In genomic region chr7:12874301-12874700, GRCm38 (mm10) we compare ENCODE assay signal across 10 mouse cellular contexts. TPM values are rescaled to one million over a fixed set of nuclear protein-coding genes. Genes with fewer than 3 reads are reported as not detected.
A peak's percentile ranks its signal among the peaks of the same experiment; 100 is the strongest.
DNase-seq lines count a peak whose midpoint lies in the region; ATAC-seq lines count a peak whose summit lies in the region.
"Had no signal": no experiment of that assay in that cellular context is flagged by ENCODE, and none has a peak within 500 bp of the region (broad histone marks: within the 10 kb centered on the region; RNA-seq: fewer than 3 reads in every experiment).

No protein-coding gene starts in this region.

- no peaks in the 10 kb centered on the region for H3K27me3 ChIP-seq in hindbrain, embryonic 14.5 days (ENCODE audit: control insufficient read depth, insufficient read depth, low read length)
- 0 out of 2 replicates have a peak, but pooled peaks cover 6% of the 10 kb centered on the region for H3K27me3 ChIP-seq in hindbrain, embryonic 13.5 days
- H3K27me3 ChIP-seq in embryonic facial prominence, embryonic 14.5 days (replicated peaks; ENCODE audit: control insufficient read depth, insufficient read depth, low read length): no peaks in the 10 kb centered on the region
- H3K27me3 ChIP-seq: megakaryocyte, embryonic 14.5 days had no signal

- H3K36me3 ChIP-seq in hindbrain, embryonic 14.5 days (replicated peaks; ENCODE audit: control insufficient read depth, insufficient read depth): no peaks in the 10 kb centered on the region
- H3K36me3 ChIP-seq in hindbrain, embryonic 13.5 days: no peaks in the 10 kb centered on the region
- no peaks in the 10 kb centered on the region for H3K36me3 ChIP-seq in embryonic facial prominence, embryonic 14.5 days (ENCODE audit: control insufficient read depth, insufficient read depth, low read length)

- H3K9ac ChIP-seq in hindbrain, embryonic 14.5 days: no peak overlapping the region
- H3K9ac ChIP-seq in hindbrain, embryonic 13.5 days: no peak overlapping the region
- no peak overlapping the region for H3K9ac ChIP-seq in embryonic facial prominence, embryonic 14.5 days (ENCODE audit: low read depth, low read length)

- H3K4me2 ChIP-seq in hindbrain, embryonic 14.5 days (replicated peaks): no peak overlapping the region
- no peak overlapping the region for H3K4me2 ChIP-seq in hindbrain, embryonic 13.5 days
- no peak overlapping the region for H3K4me2 ChIP-seq in embryonic facial prominence, embryonic 14.5 days (ENCODE audit: low read depth, low read length)

- no peak overlapping the region for H3K27ac ChIP-seq in hindbrain, embryonic 14.5 days
- no peak overlapping the region for H3K27ac ChIP-seq in hindbrain, embryonic 13.5 days
- no peak overlapping the region for H3K27ac ChIP-seq in embryonic facial prominence, embryonic 14.5 days (replicated peaks; ENCODE audit: low read depth, low read length)

- WGBS in hindbrain, embryonic 14.5 days: 26% methylated on average over 3 of the region's 3 CpGs
- WGBS in hindbrain, embryonic 13.5 days: 28% methylated on average over 3 of the region's 3 CpGs
- 22% methylated on average over 3 of the region's 3 CpGs for WGBS in embryonic facial prominence, embryonic 14.5 days

- H3K9me3 ChIP-seq in hindbrain, embryonic 14.5 days (ENCODE audit: control insufficient read depth, low read length): peaks cover 14% of the 10 kb centered on the region; the same call in 1 of the 2 replicates
- H3K9me3 ChIP-seq in hindbrain, embryonic 13.5 days: peaks cover 11% of the 10 kb centered on the region
- H3K9me3 ChIP-seq in embryonic facial prominence, embryonic 14.5 days (ENCODE audit: control insufficient read depth, low read length): peaks cover 2% of the 10 kb centered on the region; the same call in 1 of the 2 replicates

- ATAC-seq in hindbrain, embryonic 14.5 days (ENCODE audit: low FRiP score): no peak
- ATAC-seq in hindbrain, embryonic 13.5 days (ENCODE audit: low FRiP score): no peak
- ATAC-seq in CD4-positive, CD25-positive, alpha-beta regulatory T cell, adult 4 months: peak; percentile 64
- no peak for ATAC-seq in embryonic facial prominence, embryonic 14.5 days (ENCODE audit: low read depth)
- ATAC-seq in frontal cortex, adult (ENCODE audit: low TSS enrichment): no peak

- DNase-seq in hindbrain, embryonic 14.5 days (ENCODE audit: low spot score): peak; percentile 47
- DNase-seq in 3T3-L1 (ENCODE audit: low read depth, low spot score): peak; percentile 63
- DNase-seq in embryonic facial prominence, embryonic 14.5 days (ENCODE audit: low spot score): peak; percentile 53
- no peak for DNase-seq in right cerebral cortex, postnatal 14 days
- no peak for DNase-seq in neural tube, embryonic 10.5 days (ENCODE audit: extremely low spot score, low spot score)
- DNase-seq: cerebellum, adult 11-12 months had no signal

- H3K4me3 ChIP-seq in hindbrain, embryonic 14.5 days (replicated peaks; ENCODE audit: low read length): no peak overlapping the region
- H3K4me3 ChIP-seq in hindbrain, embryonic 13.5 days: no peak overlapping the region
- H3K4me3 ChIP-seq in embryonic facial prominence, embryonic 14.5 days (ENCODE audit: low read depth, low read length): no peak overlapping the region
- H3K4me3 ChIP-seq: megakaryocyte, embryonic 14.5 days had no signal

- H3K4me1 ChIP-seq in hindbrain, embryonic 14.5 days (replicated peaks; ENCODE audit: control insufficient read depth, insufficient read depth, low read length): no peaks in the 10 kb centered on the region
- H3K4me1 ChIP-seq in hindbrain, embryonic 13.5 days (replicated peaks): no peaks in the 10 kb centered on the region
- H3K4me1 ChIP-seq in embryonic facial prominence, embryonic 14.5 days (ENCODE audit: control insufficient read depth, insufficient read depth, low read length): no peaks in the 10 kb centered on the region
- H3K4me1 ChIP-seq: megakaryocyte, embryonic 14.5 days had no signal

RNA-seq across cellular contexts. Expression of gene Zfp128, which starts 6.7 kb away (rescaled TPM):
- polyA plus RNA-seq in hindbrain, embryonic 14.5 days (2014; fragmentation: Nextera tagmentation; extraction: Ambion mirVana): 7.8 and 9.1 TPM in 2 replicates
- 7.0 and 7.3 TPM in 2 replicates for polyA plus RNA-seq in hindbrain, embryonic 13.5 days (2015; fragmentation: Nextera tagmentation; extraction: Ambion mirVana)
- polyA plus RNA-seq in CD4-positive, CD25-positive, alpha-beta regulatory T cell, adult 4 months (2017; shearing (Covaris generic)): 1 to 10 TPM; 1.0 to 1.7 TPM
- 4.9 and 5.3 TPM in 2 replicates for polyA plus RNA-seq in embryonic facial prominence, embryonic 14.5 days (2014; fragmentation: Nextera tagmentation; extraction: Ambion mirVana)

RNA-seq across cellular contexts. Expression of gene Zscan22, which starts 23.3 kb away (rescaled TPM):
- polyA plus RNA-seq in hindbrain, embryonic 14.5 days (2014; fragmentation: Nextera tagmentation; extraction: Ambion mirVana): 10.5 and 13.0 TPM in 2 replicates
- 10.6 and 10.9 TPM in 2 replicates for polyA plus RNA-seq in hindbrain, embryonic 13.5 days (2015; fragmentation: Nextera tagmentation; extraction: Ambion mirVana)
- 10 to 100 TPM in 1 of 2 experiments, 1 to 10 TPM in 1; 8.2 to 15.0 TPM for polyA plus RNA-seq in CD4-positive, CD25-positive, alpha-beta regulatory T cell, adult 4 months (2017; shearing (Covaris generic))
- polyA plus RNA-seq in embryonic facial prominence, embryonic 14.5 days (2014; fragmentation: Nextera tagmentation; extraction: Ambion mirVana): 15.1 and 16.6 TPM in 2 replicates

RNA-seq across cellular contexts. Expression of gene Zfp110, which starts 39.7 kb away (rescaled TPM):
- 26.9 and 27.7 TPM in 2 replicates for polyA plus RNA-seq in hindbrain, embryonic 14.5 days (2014; fragmentation: Nextera tagmentation; extraction: Ambion mirVana)
- 28.9 and 33.3 TPM in 2 replicates for polyA plus RNA-seq in hindbrain, embryonic 13.5 days (2015; fragmentation: Nextera tagmentation; extraction: Ambion mirVana)
- 100 to 1,000 TPM in 1 of 2 experiments, 10 to 100 TPM in 1; 91.9 to 118 TPM for polyA plus RNA-seq in CD4-positive, CD25-positive, alpha-beta regulatory T cell, adult 4 months (2017; shearing (Covaris generic))
- polyA plus RNA-seq in embryonic facial prominence, embryonic 14.5 days (2014; fragmentation: Nextera tagmentation; extraction: Ambion mirVana): 34.2 and 38.0 TPM in 2 replicates

RNA-seq across cellular contexts. Expression of gene Rps5, which starts 47.8 kb away (rescaled TPM):
- polyA plus RNA-seq in hindbrain, embryonic 14.5 days (2014; fragmentation: Nextera tagmentation; extraction: Ambion mirVana): 671 and 781 TPM in 2 replicates
- polyA plus RNA-seq in hindbrain, embryonic 13.5 days (2015; fragmentation: Nextera tagmentation; extraction: Ambion mirVana): 661 and 665 TPM in 2 replicates
- 1,000 to 10,000 TPM; 2,766 to 2,852 TPM for polyA plus RNA-seq in CD4-positive, CD25-positive, alpha-beta regulatory T cell, adult 4 months (2017; shearing (Covaris generic))
- polyA plus RNA-seq in embryonic facial prominence, embryonic 14.5 days (2014; fragmentation: Nextera tagmentation; extraction: Ambion mirVana): 1,364 and 1,371 TPM in 2 replicates

RNA-seq across cellular contexts. Expression of gene Rnf225, which starts 52.9 kb away (rescaled TPM):
- 0.87 and 0.95 TPM in 2 replicates for polyA plus RNA-seq in hindbrain, embryonic 14.5 days (2014; fragmentation: Nextera tagmentation; extraction: Ambion mirVana)
- 0.70 TPM in 2 replicates for polyA plus RNA-seq in hindbrain, embryonic 13.5 days (2015; fragmentation: Nextera tagmentation; extraction: Ambion mirVana)
- not detected for polyA plus RNA-seq in CD4-positive, CD25-positive, alpha-beta regulatory T cell, adult 4 months (2017; shearing (Covaris generic))
- polyA plus RNA-seq in embryonic facial prominence, embryonic 14.5 days (2014; fragmentation: Nextera tagmentation; extraction: Ambion mirVana): 0.43 and 0.49 TPM in 2 replicates

Comparison
In these comparisons a context has a peak if more than half of its experiments do, and no peak if none do; other contexts are left out.
1. DNase-seq: peak in hindbrain, embryonic 14.5 days (single experiment), 3T3-L1 (single experiment) and embryonic facial prominence, embryonic 14.5 days (single experiment); none in right cerebral cortex, postnatal 14 days (single experiment) and neural tube, embryonic 10.5 days (single experiment).